Mouse (Mus musculus) adrenal gland, adult 18-20 months (tissue): ENCODE results near the gene Med7. TPM values are rescaled to one million over a fixed set of nuclear protein-coding genes. Genes with fewer than 3 reads are reported as not detected.
A peak's percentile ranks its signal among the peaks of the same experiment; 100 is the strongest.

ENCODE experiments used
- DNase-seq, 2 experiments: peaks; one replicate each; pipeline ENCODE4 v3.0.0; 2021 to 2022; ENCODE audit warnings: low spot score in 2 of 2
- long read RNA-seq, 2 experiments: library from polyadenylated mRNA; stranded (forward); transcript quantifications; one replicate each; pipeline ENCODE4 v2.0.0; 2021
- total RNA-seq, 2 experiments: library from RNA; stranded (reverse); gene quantifications; 1 replicate in 1 of 2; 2 replicates in 1 of 2; pipeline ENCODE4 v1.2.3; 2021

The Med7 gene
- 10 to 100 TPM; 44.6 to 53.3 TPM for total RNA-seq
- long read RNA-seq, experiment 1, transcript Med7-203 (3 exons, 2,547 nt), result major isoform, 11 of 18 reads
- long read RNA-seq, experiment 1, partial matches to known transcripts, result 0 of 18 reads
- long read RNA-seq, experiment 1, other reads (novel, unspliced or antisense), result 2 of 18 reads
- long read RNA-seq, experiment 2, transcript Med7-201 (3 exons, 1,193 nt), result minor isoform, 8 of 40 reads
- long read RNA-seq, experiment 2, transcript Med7-203 (3 exons, 2,547 nt), result major isoform, 22 of 40 reads
- long read RNA-seq, experiment 2, partial matches to known transcripts, result 0 of 40 reads
- long read RNA-seq, experiment 2, other reads (novel, unspliced or antisense), result 4 of 40 reads

GRCm38 (mm10) chr11:46436760-46437458 is at the start of gene Med7:
TSS of gene Med7 (plus strand) at chr11:46436925.
- DNase-seq, result peak; percentile 82 to 85

- DNase-seq, result no peak
These were observed 49.7 kb upstream of the Med7 start for GRCm38 (mm10) chr11:46387061-46387460.

GRCm38 (mm10) chr11:46388438-46388837 is 48.3 kb upstream of the Med7 start:
- no peak for DNase-seq

- no peak for DNase-seq
These were observed 47.2 kb upstream of the Med7 start, which contains the start of gene Itk for GRCm38 (mm10) chr11:46389336-46390117. TSS of gene Itk (minus strand) at chr11:46389515.

- no peak for DNase-seq
These were observed 46.1 kb upstream of the Med7 start for GRCm38 (mm10) chr11:46390621-46391020.

- no peak for DNase-seq
These were observed 43.8 kb upstream of the Med7 start for GRCm38 (mm10) chr11:46392890-46393289.

GRCm38 (mm10) chr11:46393413-46393812 is 43.3 kb upstream of the Med7 start:
- DNase-seq, result no peak

- no peak for DNase-seq
These were observed 41.6 kb upstream of the Med7 start for GRCm38 (mm10) chr11:46395088-46395487.

GRCm38 (mm10) chr11:46395698-46396097 is 41.0 kb upstream of the Med7 start:
- DNase-seq, result no peak

GRCm38 (mm10) chr11:46396167-46396859 is 40.4 kb upstream of the Med7 start, which contains the start of gene Fam71b:
TSS of gene Fam71b (plus strand) at chr11:46396559.
- DNase-seq, result no peak

GRCm38 (mm10) chr11:46396860-46397179 is 39.9 kb upstream of the Med7 start:
- no peak for DNase-seq

- no peak for DNase-seq
These were observed 38.8 kb upstream of the Med7 start for GRCm38 (mm10) chr11:46397900-46398299.

- DNase-seq, result no peak
These were observed 38.3 kb upstream of the Med7 start for GRCm38 (mm10) chr11:46398473-46398872.

GRCm38 (mm10) chr11:46398933-46399383 is 37.8 kb upstream of the Med7 start:
- DNase-seq, result no peak

GRCm38 (mm10) chr11:46401555-46401954 is 35.2 kb upstream of the Med7 start:
- DNase-seq, result no peak

- DNase-seq, result no peak
These were observed 31.7 kb upstream of the Med7 start for GRCm38 (mm10) chr11:46404986-46405385.

- no peak for DNase-seq
These were observed 30.0 kb upstream of the Med7 start for GRCm38 (mm10) chr11:46406721-46407120.

- no peak for DNase-seq
These were observed 26.6 kb upstream of the Med7 start for GRCm38 (mm10) chr11:46410018-46410563.

GRCm38 (mm10) chr11:46418438-46418837 is 18.3 kb upstream of the Med7 start:
- no peak for DNase-seq

GRCm38 (mm10) chr11:46418860-46419259 is 17.9 kb upstream of the Med7 start:
- DNase-seq, result no peak
